Mouse (Mus musculus): Measurements from ENCODE around the gene Mettl1. TPM values are rescaled to one million over a fixed set of nuclear protein-coding genes. Genes with fewer than 3 reads are reported as not detected.
A peak's percentile ranks its signal among the peaks of the same experiment; 100 is the strongest.

The Mettl1 gene
- polyA plus RNA-seq, 2 experiments = 12.5 to 19.3 TPM

GRCm38 (mm10) chr10:127091507-127092396, 50.5 kb downstream of the Mettl1 start:
- Histone ChIP-seq H3K9ac (replicated peaks) (no peak overlapping the region), H3K4me2 (ENCODE audit: low read depth) (peak overlapping the region; percentile 9; the same call in 1 of the 2 replicates), H3K27me3 (ENCODE audit: control insufficient read depth, insufficient read depth, low read length) (peaks cover 9% of the 10 kb centered on the region), H3K9me3 (ENCODE audit: control insufficient read depth, low read length) (no peaks in the 10 kb centered on the region), H3K27ac (no peak overlapping the region), H3K4me3 (ENCODE audit: insufficient read depth in 1 of 2, low read depth in 2 of 2, low read length in 2 of 2) (no peak overlapping the region), H3K36me3 (replicated peaks; ENCODE audit: control insufficient read depth, insufficient read depth, low read depth) (no peaks in the 10 kb centered on the region), H3K4me1 (replicated peaks; ENCODE audit: control insufficient read depth in 2 of 2, insufficient read depth in 2 of 2, low read length in 1 of 2) (no peaks in the 10 kb centered on the region; a peak in 1 of 4 replicates)
- ATAC-seq (ENCODE audit: insufficient read depth) (peak; percentile 40; the same call in 1 of the 2 replicates), DNase-seq (ENCODE audit: low read depth in 3 of 3, low spot score in 3 of 3) (no peak)
- 57% methylated on average over 51 of the region's 51 CpGs for WGBS (ENCODE audit: insufficient replicate concordance)
- TF ChIP-seq EP300 (IDR thresholded peaks at IDR 0.05; ENCODE audit: low read depth) (no peak), CTCF (IDR thresholded peaks at IDR 0.05; ENCODE audit: low read depth) (no peak)

- no peak overlapping the region for H3K4me2 ChIP-seq (ENCODE audit: low read depth)
- no peak overlapping the region for H3K27ac ChIP-seq
- DNase-seq (ENCODE audit: low read depth in 3 of 3, low spot score in 3 of 3) (no peak), ATAC-seq (ENCODE audit: insufficient read depth) (no peak)
- H3K4me3 ChIP-seq (ENCODE audit: insufficient read depth in 1 of 2, low read depth in 2 of 2, low read length in 2 of 2) = no peak overlapping the region
- 0 out of 2 replicates have a peak, but pooled peaks cover 3% of the 10 kb centered on the region for H3K36me3 ChIP-seq (replicated peaks; ENCODE audit: control insufficient read depth, insufficient read depth, low read depth)
- H3K4me1 ChIP-seq (replicated peaks; ENCODE audit: control insufficient read depth in 2 of 2, insufficient read depth in 2 of 2, low read length in 1 of 2) = no peaks in the 10 kb centered on the region; a peak in 1 of 4 replicates
- peaks cover 9% of the 10 kb centered on the region for H3K27me3 ChIP-seq (ENCODE audit: control insufficient read depth, insufficient read depth, low read length)
- TF ChIP-seq CTCF (IDR thresholded peaks at IDR 0.05; ENCODE audit: low read depth) = no peak
- no peak for TF ChIP-seq EP300 (IDR thresholded peaks at IDR 0.05; ENCODE audit: low read depth)
- WGBS (ENCODE audit: insufficient replicate concordance) = 31% methylated on average over 4 of the region's 4 CpGs
- no peak overlapping the region for H3K9ac ChIP-seq (replicated peaks)
- H3K9me3 ChIP-seq (ENCODE audit: control insufficient read depth, low read length) = no peaks in the 10 kb centered on the region
Observed at GRCm38 (mm10) chr10:127092742-127093141, 51.5 kb downstream of the Mettl1 start.

DNA sequence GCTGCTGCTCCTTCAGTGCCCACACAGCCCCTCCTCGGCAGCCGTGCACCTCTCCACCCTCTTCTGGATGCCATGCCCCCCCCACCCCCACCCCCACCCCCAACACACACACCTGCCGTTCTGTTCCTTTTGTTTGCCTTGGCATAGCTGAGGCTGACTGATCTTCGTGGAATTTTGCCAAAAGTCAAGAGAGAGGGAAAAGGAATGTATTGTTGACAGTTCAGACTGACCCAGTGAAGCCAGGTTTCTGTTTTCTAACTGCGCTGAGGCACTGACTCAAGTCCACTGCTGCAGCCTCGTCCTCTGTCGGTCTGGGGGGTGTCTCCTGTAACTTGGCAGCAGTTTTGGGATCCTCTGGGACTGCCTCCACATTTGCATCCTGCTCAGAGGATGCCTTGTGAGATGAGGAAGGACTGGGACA, 53.2 kb downstream of the Mettl1 start:
- TF ChIP-seq EP300 (IDR thresholded peaks at IDR 0.05; ENCODE audit: low read depth) (no peak), CTCF (IDR thresholded peaks at IDR 0.05; ENCODE audit: low read depth) (no peak)
- Histone ChIP-seq H3K4me3 (ENCODE audit: insufficient read depth in 1 of 2, low read depth in 2 of 2, low read length in 2 of 2) (no peak overlapping the region), H3K4me1 (replicated peaks; ENCODE audit: control insufficient read depth in 2 of 2, insufficient read depth in 2 of 2, low read length in 1 of 2) (no peaks in the 10 kb centered on the region; a peak in 1 of 4 replicates), H3K27me3 (ENCODE audit: control insufficient read depth, insufficient read depth, low read length) (peaks cover 9% of the 10 kb centered on the region), H3K9ac (replicated peaks) (no peak overlapping the region), H3K27ac (no peak overlapping the region), H3K4me2 (ENCODE audit: low read depth) (no peak overlapping the region), H3K9me3 (ENCODE audit: control insufficient read depth, low read length) (no peaks in the 10 kb centered on the region), H3K36me3 (replicated peaks; ENCODE audit: control insufficient read depth, insufficient read depth, low read depth) (peaks cover 3% of the 10 kb centered on the region)
- DNase-seq (ENCODE audit: low read depth in 3 of 3, low spot score in 3 of 3) = no peak
- no peak for ATAC-seq (ENCODE audit: insufficient read depth)
- 62% methylated on average over 7 of the region's 7 CpGs for WGBS (ENCODE audit: insufficient replicate concordance)

MicroRNA genes within 50 kb of the gene (microRNA counts, 519-probe panel; counts per million panel counts)
- 4,110 counts per million, percentile 15 among the panel's probes with 10 or more counts for microRNA mmu-miR-26a
- 69.9 counts per million for microRNA mmu-miR-546

Small RNAs within 50 kb of the gene (microRNA-seq; reads per million reads assigned to microRNA genes)
- gene Mir26a-2 (63.8 reads per million, percentile 42 among the genes with 10 or more reads in this experiment), gene Mir546 (not detected)

Other genes with a start within 250 kb of the Mettl1 start
- 3.7 and 4.1 TPM in 2 replicates for gene Atp23, start 140.1 kb upstream of the Mettl1 start, polyA plus RNA-seq (2012; rRNA removed)
- 7.6 and 7.9 TPM in 2 replicates for gene Atp23, start 140.1 kb upstream of the Mettl1 start, polyA plus RNA-seq (2014; fragmentation: Nextera tagmentation; extraction: Ambion mirVana)
- 18.8 and 19.4 TPM in 2 replicates for gene Ctdsp2, start 62.7 kb upstream of the Mettl1 start, polyA plus RNA-seq (2012; rRNA removed)
- gene Ctdsp2, start 62.7 kb upstream of the Mettl1 start, polyA plus RNA-seq (2014; fragmentation: Nextera tagmentation; extraction: Ambion mirVana) = 13.3 and 15.8 TPM in 2 replicates
- gene Avil, start 40.7 kb upstream of the Mettl1 start, polyA plus RNA-seq (2012; rRNA removed) = 0.02 and 0.12 TPM in 2 replicates
- gene Avil, start 40.7 kb upstream of the Mettl1 start, polyA plus RNA-seq (2014; fragmentation: Nextera tagmentation; extraction: Ambion mirVana) = 0.03 TPM in 1 of 2 replicates, not detected in the other
- 22.8 and 26.7 TPM in 2 replicates for gene Tsfm, start 10.6 kb upstream of the Mettl1 start, polyA plus RNA-seq (2012; rRNA removed)
- gene Tsfm, start 10.6 kb upstream of the Mettl1 start, polyA plus RNA-seq (2014; fragmentation: Nextera tagmentation; extraction: Ambion mirVana) = 40.7 and 49.2 TPM in 2 replicates
- 0.08 and 0.09 TPM in 2 replicates for gene Eef1akmt3, start 99 bp downstream of the Mettl1 start, polyA plus RNA-seq (2012; rRNA removed)
- 0.04 TPM in 1 of 2 replicates, not detected in the other for gene Eef1akmt3, start 99 bp downstream of the Mettl1 start, polyA plus RNA-seq (2014; fragmentation: Nextera tagmentation; extraction: Ambion mirVana)
- 0.07 and 0.08 TPM in 2 replicates for gene Cyp27b1, start 6.8 kb downstream of the Mettl1 start, polyA plus RNA-seq (2012; rRNA removed)
- not detected in 2 replicates for gene Cyp27b1, start 6.8 kb downstream of the Mettl1 start, polyA plus RNA-seq (2014; fragmentation: Nextera tagmentation; extraction: Ambion mirVana)
- 0.07 and 0.12 TPM in 2 replicates for gene March9, start 18.8 kb downstream of the Mettl1 start, polyA plus RNA-seq (2012; rRNA removed)
- not detected in 2 replicates for gene March9, start 18.8 kb downstream of the Mettl1 start, polyA plus RNA-seq (2014; fragmentation: Nextera tagmentation; extraction: Ambion mirVana)
- gene Cdk4, start 22.1 kb downstream of the Mettl1 start, polyA plus RNA-seq (2012; rRNA removed) = 175 and 221 TPM in 2 replicates
- 519 and 576 TPM in 2 replicates for gene Cdk4, start 22.1 kb downstream of the Mettl1 start, polyA plus RNA-seq (2014; fragmentation: Nextera tagmentation; extraction: Ambion mirVana)
- 35.8 and 41.8 TPM in 2 replicates for gene Tspan31, start 28.9 kb downstream of the Mettl1 start, polyA plus RNA-seq (2012; rRNA removed)
- gene Tspan31, start 28.9 kb downstream of the Mettl1 start, polyA plus RNA-seq (2014; fragmentation: Nextera tagmentation; extraction: Ambion mirVana) = 18.9 and 23.8 TPM in 2 replicates
- gene Agap2, start 33.9 kb downstream of the Mettl1 start, polyA plus RNA-seq (2012; rRNA removed) = 3.0 and 3.7 TPM in 2 replicates
- 0.57 and 0.59 TPM in 2 replicates for gene Agap2, start 33.9 kb downstream of the Mettl1 start, polyA plus RNA-seq (2014; fragmentation: Nextera tagmentation; extraction: Ambion mirVana)
- gene Os9, start 79.7 kb downstream of the Mettl1 start, polyA plus RNA-seq (2012; rRNA removed) = 20.9 and 25.0 TPM in 2 replicates
- gene Os9, start 79.7 kb downstream of the Mettl1 start, polyA plus RNA-seq (2014; fragmentation: Nextera tagmentation; extraction: Ambion mirVana) = 22.9 and 29.9 TPM in 2 replicates
- 9.9 and 10.4 TPM in 2 replicates for gene B4galnt1, start 123.8 kb downstream of the Mettl1 start, polyA plus RNA-seq (2012; rRNA removed)
- 14.6 and 17.1 TPM in 2 replicates for gene B4galnt1, start 123.8 kb downstream of the Mettl1 start, polyA plus RNA-seq (2014; fragmentation: Nextera tagmentation; extraction: Ambion mirVana)
- gene Slc26a10, start 139.2 kb downstream of the Mettl1 start, polyA plus RNA-seq (2012; rRNA removed) = 1.5 and 1.7 TPM in 2 replicates
- 0.75 and 1.3 TPM in 2 replicates for gene Slc26a10, start 139.2 kb downstream of the Mettl1 start, polyA plus RNA-seq (2014; fragmentation: Nextera tagmentation; extraction: Ambion mirVana)
- gene Arhgef25, start 148.7 kb downstream of the Mettl1 start, polyA plus RNA-seq (2012; rRNA removed) = 6.9 and 7.7 TPM in 2 replicates
- 3.4 and 4.8 TPM in 2 replicates for gene Arhgef25, start 148.7 kb downstream of the Mettl1 start, polyA plus RNA-seq (2014; fragmentation: Nextera tagmentation; extraction: Ambion mirVana)
- gene Dtx3, start 154.3 kb downstream of the Mettl1 start, polyA plus RNA-seq (2012; rRNA removed) = 35.9 and 38.6 TPM in 2 replicates
- gene Dtx3, start 154.3 kb downstream of the Mettl1 start, polyA plus RNA-seq (2014; fragmentation: Nextera tagmentation; extraction: Ambion mirVana) = 11.2 and 15.0 TPM in 2 replicates
- gene Pip4k2c, start 170.2 kb downstream of the Mettl1 start, polyA plus RNA-seq (2012; rRNA removed) = 28.2 and 31.2 TPM in 2 replicates
- 25.7 and 31.1 TPM in 2 replicates for gene Pip4k2c, start 170.2 kb downstream of the Mettl1 start, polyA plus RNA-seq (2014; fragmentation: Nextera tagmentation; extraction: Ambion mirVana)
- 0.11 and 0.19 TPM in 2 replicates for gene Kif5a, start 221.9 kb downstream of the Mettl1 start, polyA plus RNA-seq (2012; rRNA removed)
- gene Kif5a, start 221.9 kb downstream of the Mettl1 start, polyA plus RNA-seq (2014; fragmentation: Nextera tagmentation; extraction: Ambion mirVana) = 0.01 and 0.03 TPM in 2 replicates
- 53.8 and 58.7 TPM in 2 replicates for gene Dctn2, start 225.0 kb downstream of the Mettl1 start, polyA plus RNA-seq (2012; rRNA removed)
- 59.2 and 64.7 TPM in 2 replicates for gene Dctn2, start 225.0 kb downstream of the Mettl1 start, polyA plus RNA-seq (2014; fragmentation: Nextera tagmentation; extraction: Ambion mirVana)
- 9.7 and 11.0 TPM in 2 replicates for gene Mbd6, start 247.6 kb downstream of the Mettl1 start, polyA plus RNA-seq (2012; rRNA removed)
- gene Mbd6, start 247.6 kb downstream of the Mettl1 start, polyA plus RNA-seq (2014; fragmentation: Nextera tagmentation; extraction: Ambion mirVana) = 5.6 and 6.2 TPM in 2 replicates